Mouse (Mus musculus): ENCODE data around the gene Hcn2. TPM values are rescaled to one million over a fixed set of nuclear protein-coding genes. Genes with fewer than 3 reads are reported as not detected.

Hcn2 gene
- polyA plus RNA-seq (2015; fragmentation: Nextera tagmentation; extraction: Ambion mirVana): 0.18 and 0.23 TPM in 2 replicates

DNA sequence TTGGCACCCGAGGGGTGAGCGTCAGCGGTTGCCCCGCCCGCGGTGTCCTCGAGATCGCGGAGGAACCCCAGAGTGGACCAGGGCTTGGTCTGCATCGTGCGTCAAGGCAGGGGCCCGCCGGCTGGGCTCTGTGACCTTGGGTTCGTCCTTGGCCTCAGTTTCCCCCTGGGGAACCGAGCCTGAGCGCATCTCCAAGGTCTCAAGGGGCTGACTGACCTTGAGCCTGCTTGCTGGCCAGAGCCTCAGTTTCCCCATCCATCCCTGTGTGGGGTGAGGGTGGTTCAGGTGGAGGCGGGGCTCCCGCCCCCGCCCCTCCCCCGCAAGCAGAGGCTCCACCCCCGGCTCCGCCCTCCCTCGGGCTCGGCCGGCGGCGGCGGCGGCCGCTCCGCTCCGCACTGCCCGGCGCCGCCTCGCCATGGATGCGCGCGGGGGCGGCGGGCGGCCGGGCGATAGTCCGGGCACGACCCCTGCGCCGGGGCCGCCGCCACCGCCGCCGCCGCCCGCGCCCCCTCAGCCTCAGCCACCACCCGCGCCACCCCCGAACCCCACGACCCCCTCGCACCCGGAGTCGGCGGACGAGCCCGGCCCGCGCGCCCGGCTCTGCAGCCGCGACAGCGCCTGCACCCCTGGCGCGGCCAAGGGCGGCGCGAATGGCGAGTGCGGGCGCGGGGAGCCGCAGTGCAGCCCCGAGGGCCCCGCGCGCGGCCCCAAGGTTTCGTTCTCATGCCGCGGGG is at the start of gene Hcn2:
Gene Hcn2, plus strand, starts transcription at position 381 of the 734 bp plus-strand sequence.
- peak; percentile 57 for ATAC-seq
- H3K4me2 ChIP-seq (replicated peaks): peak within 1 kb of the TSS; percentile 99
- peak within 1 kb of the TSS; percentile 46 for H3K9ac ChIP-seq
- 3% methylated on average over 47 of the region's 91 CpGs for WGBS
- H3K27me3 ChIP-seq (replicated peaks): peaks cover 39% of the 10 kb centered on the region
- H3K27ac ChIP-seq: no peak within 1 kb of the TSS
- H3K4me1 ChIP-seq (replicated peaks): peaks cover 14% of the 10 kb centered on the region
- H3K4me3 ChIP-seq (replicated peaks): peak within 1 kb of the TSS; percentile 68
- H3K9me3 ChIP-seq: no peaks in the 10 kb centered on the region
- H3K36me3 ChIP-seq: peaks cover 5% of the 10 kb centered on the region; the same call in 1 of the 2 replicates

DNA sequence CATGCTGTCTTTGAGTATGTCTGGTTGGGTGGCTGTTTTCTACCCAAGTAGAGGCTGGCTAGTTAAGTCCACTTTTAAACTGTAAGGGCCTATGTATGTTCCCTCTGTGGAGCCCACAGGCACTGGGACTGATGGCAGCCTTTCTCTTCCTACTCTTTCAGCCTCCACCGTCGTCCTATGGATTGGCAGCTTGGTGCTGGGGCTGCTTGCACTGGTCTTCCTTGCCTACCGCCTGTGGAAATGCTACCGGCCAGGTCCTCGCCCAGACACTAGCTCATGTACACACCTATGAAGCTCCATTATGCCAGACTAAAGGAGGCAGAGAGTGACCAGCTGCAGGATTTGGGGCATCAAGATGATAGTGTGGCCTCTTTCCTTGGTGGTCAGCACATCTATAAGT is 48.4 kb upstream of the Hcn2 start:
- Histone ChIP-seq H3K27ac (no peak overlapping the region), H3K4me1 (replicated peaks) (peaks cover 25% of the 10 kb centered on the region), H3K27me3 (replicated peaks) (no peaks in the 10 kb centered on the region), H3K4me2 (replicated peaks) (no peak overlapping the region), H3K9ac (no peak overlapping the region), H3K36me3 (no peaks in the 10 kb centered on the region), H3K4me3 (replicated peaks) (no peak overlapping the region), H3K9me3 (no peaks in the 10 kb centered on the region)
- no peak for ATAC-seq
- 72% methylated on average over 5 of the region's 5 CpGs for WGBS

GRCm38 (mm10) chr10:79668771-79669575 is 47.5 kb upstream of the Hcn2 start, which contains the start of gene Tpgs1:
Gene Tpgs1, plus strand, starts transcription at chr10:79669369.
- Histone ChIP-seq H3K9me3 (no peaks in the 10 kb centered on the region), H3K4me2 (replicated peaks) (peak within 1 kb of the TSS; percentile 74), H3K9ac (peak within 1 kb of the TSS; percentile 75), H3K36me3 (no peaks in the 10 kb centered on the region), H3K27ac (peak within 1 kb of the TSS; percentile 90), H3K4me1 (replicated peaks) (peaks cover 21% of the 10 kb centered on the region), H3K4me3 (replicated peaks) (peak within 1 kb of the TSS; percentile 87), H3K27me3 (replicated peaks) (no peaks in the 10 kb centered on the region)
- ATAC-seq: peak; percentile 83
- WGBS: under 1% methylated on average over 45 of the region's 45 CpGs

DNA sequence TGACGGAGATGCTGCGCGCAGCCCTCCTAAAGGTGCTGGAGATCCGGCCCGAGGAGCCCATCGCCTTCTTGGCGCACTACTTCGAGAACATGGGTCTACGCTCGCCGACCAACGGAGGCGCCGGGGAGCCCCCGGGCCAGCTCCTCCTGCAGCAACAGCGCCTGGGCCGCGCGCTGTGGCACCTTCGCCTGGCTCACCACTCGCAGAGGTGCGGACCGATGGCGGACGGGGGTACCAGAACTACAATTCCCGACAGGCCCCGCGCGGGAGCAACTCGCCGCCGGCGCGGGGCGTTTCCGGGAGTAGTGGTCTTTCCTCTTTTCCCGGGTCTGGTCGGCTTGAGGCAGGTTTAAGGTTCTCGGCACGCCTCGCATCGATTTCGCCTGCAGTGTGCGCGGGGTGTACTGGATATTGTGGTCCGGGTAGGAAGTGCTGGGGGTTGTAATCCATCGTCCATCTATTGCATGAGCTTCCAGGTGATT is 46.8 kb upstream of the Hcn2 start:
- Histone ChIP-seq H3K27me3 (replicated peaks) (no peaks in the 10 kb centered on the region), H3K4me1 (replicated peaks) (peaks cover 19% of the 10 kb centered on the region)
- under 1% methylated on average over 47 of the region's 47 CpGs for WGBS

GRCm38 (mm10) chr10:79670071-79670888 is 46.2 kb upstream of the Hcn2 start:
- Histone ChIP-seq H3K36me3 (no peaks in the 10 kb centered on the region), H3K9me3 (no peaks in the 10 kb centered on the region), H3K4me3 (replicated peaks) (peak overlapping the region; percentile 87), H3K27me3 (replicated peaks) (no peaks in the 10 kb centered on the region), H3K4me1 (replicated peaks) (peaks cover 19% of the 10 kb centered on the region), H3K9ac (peak overlapping the region; percentile 75), H3K27ac (peak overlapping the region; percentile 90), H3K4me2 (replicated peaks) (peak overlapping the region; percentile 74)
- whole genome bisulfite sequencing: 29% methylated on average over 15 of the region's 15 CpGs
- peak; percentile 27 for ATAC-seq

More for the DNA sequence above, 46.8 kb upstream of the Hcn2 start:
- Histone ChIP-seq H3K9me3 (no peaks in the 10 kb centered on the region), H3K36me3 (no peaks in the 10 kb centered on the region), H3K4me2 (replicated peaks) (peak overlapping the region; percentile 74), H3K27ac (peak overlapping the region; percentile 90), H3K4me3 (replicated peaks) (peak overlapping the region; percentile 87), H3K9ac (peak overlapping the region; percentile 75)
- ATAC-seq: peak; percentile 73

GRCm38 (mm10) chr10:79671396-79672087 is 44.9 kb upstream of the Hcn2 start:
- no peak for ATAC-seq
- Histone ChIP-seq H3K4me1 (replicated peaks) (peaks cover 19% of the 10 kb centered on the region), H3K27me3 (replicated peaks) (no peaks in the 10 kb centered on the region), H3K9ac (no peak overlapping the region), H3K27ac (peak overlapping the region; percentile 65), H3K4me3 (replicated peaks) (peak overlapping the region; percentile 4; the same call in 1 of the 2 replicates), H3K36me3 (no peaks in the 10 kb centered on the region), H3K9me3 (no peaks in the 10 kb centered on the region), H3K4me2 (replicated peaks) (peak overlapping the region; percentile 74)
- WGBS: 32% methylated on average over 6 of the region's 6 CpGs

DNA sequence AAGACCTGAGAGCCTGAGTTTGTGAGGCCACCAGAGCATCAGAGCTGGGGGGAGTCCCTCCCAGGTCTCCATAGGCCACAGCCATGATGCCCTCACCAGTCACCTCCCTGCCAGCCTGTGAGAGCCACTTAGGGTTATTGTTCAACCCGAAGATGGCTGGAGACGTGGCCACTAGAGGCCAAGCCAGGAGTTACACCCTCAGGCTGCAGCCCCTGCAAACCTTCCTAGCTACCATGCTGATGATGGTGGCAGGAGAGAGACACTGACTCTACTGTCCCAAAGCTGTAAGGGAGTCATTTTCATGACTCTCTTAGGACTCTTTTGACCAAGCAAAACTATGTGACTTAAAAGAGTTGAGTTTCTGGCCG is 44.4 kb upstream of the Hcn2 start:
- 51% methylated on average over 3 of the region's 3 CpGs for WGBS

DNA sequence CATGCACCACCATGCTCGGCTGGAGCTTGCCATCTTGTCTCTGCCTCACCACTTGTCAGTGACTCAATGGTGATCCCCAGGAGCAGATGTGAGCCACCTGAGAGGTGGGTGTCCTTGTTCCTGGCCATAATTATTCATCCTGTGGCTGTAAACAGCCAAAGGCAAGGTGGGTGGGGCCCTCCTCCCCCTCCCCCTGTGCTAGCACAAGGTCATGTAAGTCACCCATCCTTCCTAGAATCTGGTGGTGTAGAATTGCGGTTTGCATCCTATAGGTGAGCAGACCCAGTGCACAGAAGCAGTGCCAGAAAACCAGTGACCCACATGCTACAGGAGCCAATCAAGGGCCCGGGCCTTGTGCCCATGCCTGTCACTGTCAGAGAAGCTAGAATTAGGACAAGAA is 43.4 kb upstream of the Hcn2 start:
- no peak overlapping the region for H3K9ac ChIP-seq
- H3K27ac ChIP-seq: no peak overlapping the region
- no peaks in the 10 kb centered on the region for H3K36me3 ChIP-seq
- H3K27me3 ChIP-seq (replicated peaks): no peaks in the 10 kb centered on the region
- WGBS: 92% methylated on average over 3 of the region's 3 CpGs
- no peak for ATAC-seq
- H3K4me2 ChIP-seq (replicated peaks): no peak overlapping the region
- H3K4me1 ChIP-seq (replicated peaks): peaks cover 19% of the 10 kb centered on the region
- no peak overlapping the region for H3K4me3 ChIP-seq (replicated peaks)
- no peaks in the 10 kb centered on the region for H3K9me3 ChIP-seq

More for the DNA sequence above, 44.4 kb upstream of the Hcn2 start:
- ATAC-seq: no peak
- Histone ChIP-seq H3K4me1 (replicated peaks) (peaks cover 19% of the 10 kb centered on the region), H3K4me3 (replicated peaks) (no peak overlapping the region), H3K27me3 (replicated peaks) (no peaks in the 10 kb centered on the region), H3K9me3 (no peaks in the 10 kb centered on the region), H3K4me2 (replicated peaks) (peak overlapping the region; percentile 74; the same call in 1 of the 2 replicates), H3K9ac (no peak overlapping the region), H3K36me3 (no peaks in the 10 kb centered on the region), H3K27ac (peak overlapping the region; percentile 65; the same call in 1 of the 2 replicates)

DNA sequence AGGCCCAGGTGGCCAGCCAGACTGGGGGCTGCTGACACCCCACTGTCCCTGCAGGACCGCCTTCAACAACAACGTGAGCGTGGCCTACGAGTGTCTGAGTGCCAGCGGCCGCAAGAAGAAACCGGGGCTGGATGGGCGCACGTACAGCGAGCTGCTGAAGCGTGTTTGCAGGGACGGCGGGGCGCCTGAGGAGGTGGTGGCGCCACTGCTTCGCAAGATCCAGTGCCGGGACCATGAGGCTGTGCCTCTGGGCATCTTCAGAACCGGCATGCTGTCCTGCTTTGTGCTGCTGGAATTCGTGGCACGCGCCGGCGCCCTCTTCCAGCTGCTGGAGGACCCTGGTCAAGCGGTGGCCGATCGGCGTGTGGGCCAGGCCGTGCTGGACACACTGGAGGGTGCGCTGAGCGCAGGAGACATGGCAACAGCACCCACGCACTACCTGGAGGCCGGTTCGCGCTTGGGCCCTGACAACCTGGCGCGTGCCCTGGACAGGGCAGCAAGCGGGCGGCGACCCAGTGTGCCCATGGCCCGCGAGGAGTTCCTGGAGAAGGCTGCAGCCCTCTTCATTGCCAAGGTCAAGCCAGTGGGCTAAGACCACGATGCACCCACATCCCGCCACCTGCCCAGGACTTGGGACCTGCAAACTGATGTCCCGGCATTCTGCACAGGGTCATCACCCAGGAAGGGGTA is 40.9 kb upstream of the Hcn2 start:
- no peak overlapping the region for H3K4me3 ChIP-seq (replicated peaks)
- H3K4me2 ChIP-seq (replicated peaks): no peak overlapping the region
- H3K9me3 ChIP-seq: no peaks in the 10 kb centered on the region
- H3K27ac ChIP-seq: no peak overlapping the region
- no peaks in the 10 kb centered on the region for H3K27me3 ChIP-seq (replicated peaks)
- ATAC-seq: no peak
- H3K4me1 ChIP-seq (replicated peaks): peaks cover 16% of the 10 kb centered on the region
- no peak overlapping the region for H3K9ac ChIP-seq
- WGBS: 63% methylated on average over 44 of the region's 44 CpGs
- H3K36me3 ChIP-seq: no peaks in the 10 kb centered on the region

DNA sequence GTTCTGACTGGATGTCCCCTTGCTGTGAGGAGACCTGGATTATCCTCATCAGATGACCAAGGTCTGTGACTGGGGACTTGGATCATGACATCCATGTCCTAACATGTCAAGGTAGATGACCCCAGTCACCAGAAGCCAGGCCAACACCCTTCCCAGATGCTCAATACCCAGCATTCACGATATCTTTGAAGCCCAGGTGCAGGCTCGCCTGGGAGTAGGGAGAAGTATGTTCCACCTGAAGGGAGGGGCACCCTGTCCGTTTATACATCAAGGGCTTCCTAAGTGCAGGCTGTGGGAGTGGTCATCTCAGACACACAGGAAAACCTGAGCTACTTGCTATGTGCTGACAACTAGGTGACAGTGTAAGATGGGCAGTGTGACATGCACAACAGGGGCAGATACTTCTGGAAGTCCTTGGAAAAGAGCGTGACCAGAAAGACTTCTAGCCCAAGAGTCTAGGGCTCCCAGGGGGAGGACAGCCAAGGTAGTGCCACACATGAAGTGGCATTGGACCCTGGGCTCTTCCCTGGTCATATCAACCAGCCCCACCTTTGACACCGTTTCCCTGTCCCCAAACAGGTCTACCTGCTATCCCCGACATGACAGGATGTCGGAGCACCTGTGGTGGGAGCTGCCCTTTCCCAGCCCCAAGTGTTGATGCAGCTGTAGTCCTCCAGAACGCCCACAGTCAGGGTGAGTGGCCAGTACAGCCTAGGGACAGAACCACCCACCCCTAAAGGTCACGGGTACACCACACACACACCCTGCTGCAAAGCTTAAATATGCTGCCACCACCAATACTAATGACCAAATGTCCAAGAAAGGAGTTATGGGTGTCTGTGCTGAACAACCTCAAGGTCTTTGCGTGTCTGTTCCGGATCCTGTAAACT is 35.6 kb upstream of the Hcn2 start:
- peaks cover 11% of the 10 kb centered on the region for H3K36me3 ChIP-seq
- no peaks in the 10 kb centered on the region for H3K9me3 ChIP-seq
- peak overlapping the region; percentile 68 for H3K4me2 ChIP-seq (replicated peaks)
- H3K9ac ChIP-seq: peak overlapping the region; percentile 80
- H3K4me1 ChIP-seq (replicated peaks): peaks cover 24% of the 10 kb centered on the region
- H3K4me3 ChIP-seq (replicated peaks): peak overlapping the region; percentile 72
- peak; percentile 24 for ATAC-seq
- 26% methylated on average over 11 of the region's 11 CpGs for WGBS
- H3K27me3 ChIP-seq (replicated peaks): no peaks in the 10 kb centered on the region
- peak overlapping the region; percentile 65 for H3K27ac ChIP-seq

All from intestine, embryonic 15.5 days (tissue).